Mouse (Mus musculus): Measurements from ENCODE around the gene A530084C06Rik.

DNA sequence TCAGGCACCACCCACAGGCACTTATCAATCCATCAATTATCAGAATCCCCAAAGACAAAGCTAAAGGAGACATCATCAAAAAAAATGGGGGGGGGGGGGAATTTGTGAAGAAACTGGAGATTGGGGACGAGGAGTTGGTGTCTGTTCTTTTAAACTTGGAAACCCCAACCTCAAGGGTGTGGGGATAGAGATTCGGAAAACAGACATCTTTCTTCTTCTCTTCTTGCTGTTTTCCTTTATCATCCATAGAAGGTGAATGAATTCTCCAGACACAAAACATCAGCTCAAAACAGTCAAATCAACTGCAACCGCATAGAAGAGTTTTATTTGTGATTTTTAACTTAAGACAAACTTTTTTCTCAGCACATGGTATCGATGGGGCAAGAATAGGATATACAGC, 3.3 kb downstream of the A530084C06Rik start, which contains the start of gene Foxq1:
- no peak for TF ChIP-seq CTCF (IDR thresholded peaks at IDR 0.05; ENCODE audit: control insufficient read depth, insufficient read depth, low read length)
- TF ChIP-seq POLR2A (IDR thresholded peaks at IDR 0.05; ENCODE audit: borderline replicate concordance, control insufficient read depth, low read depth, low read length), result no peak

Data from bone marrow, adult 2 months (tissue).